Comparison of ENCODE assay signal across 14 mouse cellular contexts in genomic region chr2:44134796-44135195, GRCm38 (mm10).
DNase-seq lines count a peak whose midpoint lies in the region.
"Had no signal": no experiment of that assay in that cellular context is flagged by ENCODE, and none has a peak within 500 bp of the region (broad histone marks: within the 10 kb centered on the region; RNA-seq: fewer than 3 reads in every experiment).

No protein-coding gene starts in this region.

- peak; percentile 13 to 50 for DNase-seq in frontal cortex, adult 2 months (ENCODE audit: extremely low spot score in 1 of 2, low spot score in 1 of 2)
- DNase-seq in frontal cortex, postnatal 25 days (ENCODE audit: low spot score in 2 of 2), result no peak
- peak; percentile 24 for DNase-seq in layer of hippocampus, adult 9-11 months
- DNase-seq in layer of hippocampus, postnatal 25 days (ENCODE audit: extremely low spot score in 1 of 2, low spot score in 1 of 2), result no peak
- DNase-seq in right cerebral cortex, adult 18-20 months, result peak; percentile 39
- DNase-seq in right cerebral cortex, postnatal 10 days (ENCODE audit: low spot score in 2 of 2), result no peak
- DNase-seq: adrenal gland, postnatal 14 days; cerebellum, adult 18-20 months; cerebellum, adult 9-11 months; cerebellum, postnatal 36 days; gastrocnemius, postnatal 10 days; heart, adult 18-20 months; heart, postnatal 10 days; heart, postnatal 4 days had no signal

Comparison
In these comparisons a context has a peak if more than half of its experiments do, and no peak if none do; other contexts are left out.
1. DNase-seq: peak in frontal cortex, adult 2 months (2 of 2), layer of hippocampus, adult 9-11 months (single experiment) and right cerebral cortex, adult 18-20 months (single experiment); none in frontal cortex, postnatal 25 days (0 of 2), layer of hippocampus, postnatal 25 days (0 of 2) and right cerebral cortex, postnatal 10 days (0 of 2).